Mouse (Mus musculus): Measurements from ENCODE around the gene Cdc45. TPM values are rescaled to one million over a fixed set of nuclear protein-coding genes. Genes with fewer than 3 reads are reported as not detected.
"Not testable (repeated sequence)": the region's sequence is repeated elsewhere in the genome, so short reads cannot be mapped to it uniquely, and the experiment has no call there.

Cdc45 gene
- polyA plus RNA-seq (2016; fragmentation: Nextera tagmentation; extraction: Ambion mirVana): 27.3 and 28.1 TPM in 2 replicates

DNA sequence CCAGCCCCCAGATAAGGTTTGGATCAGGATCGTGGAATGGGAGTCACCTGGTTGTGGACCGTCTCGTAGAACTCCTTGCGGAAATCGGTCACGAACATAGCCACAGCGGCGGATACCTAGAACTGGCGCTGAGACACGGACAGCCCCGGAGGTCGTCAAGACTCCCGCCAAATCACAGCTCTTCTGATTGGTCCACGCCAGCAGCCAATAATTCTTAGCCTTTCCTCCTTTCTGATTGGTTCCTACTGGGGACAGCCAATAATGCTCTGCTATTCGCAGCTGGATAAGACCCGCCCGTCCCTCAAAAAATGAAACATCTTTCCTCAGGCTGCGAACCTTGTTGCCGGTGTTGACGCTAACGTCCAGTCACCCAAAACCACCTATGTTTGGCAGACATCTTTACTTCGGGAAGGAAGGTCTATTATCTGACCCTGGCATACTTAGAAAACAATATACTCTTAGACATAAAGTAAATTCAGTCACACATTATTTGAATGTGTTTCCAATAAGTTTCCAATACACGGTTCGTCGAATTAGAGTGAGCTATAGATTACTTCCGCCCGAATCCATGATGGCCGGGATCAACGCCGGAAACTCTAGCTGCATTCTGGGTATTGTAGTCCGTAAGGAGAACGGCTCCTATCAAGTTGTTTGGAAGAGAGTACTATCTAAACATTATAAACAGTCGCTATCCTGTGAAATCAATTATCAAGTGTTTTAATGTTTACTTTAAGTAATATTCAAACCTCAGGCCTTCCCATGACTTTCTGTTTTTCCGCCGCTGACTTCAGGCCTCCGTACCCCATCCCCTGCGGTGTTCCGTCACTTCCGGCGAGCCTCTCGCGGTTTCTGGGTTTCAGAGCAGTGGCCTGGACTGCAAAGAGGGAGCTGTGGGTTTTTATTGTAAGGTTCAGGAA, at the start of gene Cdc45, which contains the start of gene Ufd1:
TSS of gene Cdc45 (minus strand) at position 520 of the 917 bp plus-strand sequence.
TSS of gene Ufd1 (plus strand) at position 312 of the 917 bp plus-strand sequence.
- no peaks in the 10 kb centered on the region for H3K9me3 ChIP-seq (replicated peaks)
- peak within 1 kb of the TSS; percentile 87 for H3K9ac ChIP-seq
- H3K27ac ChIP-seq: peak within 1 kb of the TSS; percentile 66
- H3K4me1 ChIP-seq: peaks cover 18% of the 10 kb centered on the region
- peak; percentile 96 for ATAC-seq (ENCODE audit: low FRiP score)
- peaks cover 30% of the 10 kb centered on the region for H3K36me3 ChIP-seq
- H3K27me3 ChIP-seq: no peaks in the 10 kb centered on the region
- H3K4me2 ChIP-seq (replicated peaks): peak within 1 kb of the TSS; percentile 82
- WGBS: under 1% methylated on average over 42 of the region's 42 CpGs
- H3K4me3 ChIP-seq: peak within 1 kb of the TSS; percentile 84

DNA sequence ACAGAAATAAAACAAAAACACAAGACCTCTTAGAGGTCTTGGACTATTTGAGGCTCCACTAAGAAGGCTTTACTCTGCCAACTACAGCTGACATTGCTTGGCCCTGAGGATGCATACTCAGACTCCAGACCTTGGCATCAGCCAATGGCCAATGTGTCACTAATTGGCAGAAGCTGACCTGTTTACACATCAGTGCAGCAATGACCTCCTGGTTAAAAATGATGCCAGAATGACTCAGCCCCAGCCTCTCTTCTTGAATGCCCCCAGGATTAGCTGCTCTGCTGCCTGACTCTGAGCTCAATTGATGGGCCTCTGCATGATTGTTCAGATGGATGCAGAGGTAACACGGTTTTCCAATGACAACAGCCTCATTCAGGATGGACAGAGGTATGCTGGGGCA, 48.4 kb upstream of the Cdc45 start:
- no peak for ATAC-seq (ENCODE audit: low FRiP score)
- no peak overlapping the region for H3K4me2 ChIP-seq (replicated peaks)
- H3K27me3 ChIP-seq: no peaks in the 10 kb centered on the region
- no peaks in the 10 kb centered on the region for H3K9me3 ChIP-seq (replicated peaks)
- H3K27ac ChIP-seq: no peak overlapping the region
- H3K4me1 ChIP-seq: no peaks in the 10 kb centered on the region
- H3K4me3 ChIP-seq: no peak overlapping the region
- WGBS: 87% methylated on average over 1 of the region's 1 CpGs
- H3K36me3 ChIP-seq: no peaks in the 10 kb centered on the region
- no peak overlapping the region for H3K9ac ChIP-seq

- Histone ChIP-seq H3K4me2 (replicated peaks) (no peak overlapping the region), H3K4me1 (no peaks in the 10 kb centered on the region), H3K9me3 (replicated peaks) (no peaks in the 10 kb centered on the region), H3K27me3 (no peaks in the 10 kb centered on the region), H3K9ac (no peak overlapping the region), H3K36me3 (no peaks in the 10 kb centered on the region), H3K27ac (no peak overlapping the region), H3K4me3 (no peak overlapping the region)
- ATAC-seq (ENCODE audit: low FRiP score): no peak
These were observed 46.8 kb upstream of the Cdc45 start for GRCm38 (mm10) chr16:18858551-18858950.

DNA sequence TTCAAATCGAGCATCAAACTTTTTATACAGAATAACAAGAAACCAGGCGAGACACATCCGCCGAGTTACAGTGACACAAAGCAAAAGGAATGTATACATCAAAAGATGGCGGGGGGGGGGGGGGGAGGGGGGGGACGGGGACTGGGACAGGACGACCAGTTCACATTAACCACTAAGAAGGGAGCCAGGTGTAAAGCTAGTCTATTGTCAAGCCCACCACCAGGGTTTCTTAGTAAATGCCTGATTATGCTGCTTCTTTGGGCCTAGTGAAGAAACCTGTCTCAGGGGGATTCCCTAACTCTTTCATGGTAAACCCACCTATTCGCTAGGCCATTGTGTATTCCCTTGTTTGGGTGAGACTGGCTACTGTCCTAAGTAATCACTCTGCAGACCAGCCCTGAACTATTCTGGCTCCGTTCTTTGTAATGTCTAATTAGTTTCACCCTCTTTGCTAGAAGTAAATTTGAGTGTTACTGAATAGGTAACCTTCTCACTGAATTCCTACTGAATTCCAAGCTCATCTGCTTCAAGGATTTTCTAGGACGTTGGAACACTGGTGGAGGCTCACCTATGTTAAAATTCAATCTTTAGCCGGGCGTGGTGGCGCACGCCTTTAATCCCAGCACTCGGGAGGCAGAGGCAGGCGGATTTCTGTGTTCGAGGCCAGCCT, 37.9 kb upstream of the Cdc45 start:
- H3K27ac ChIP-seq; H3K4me3 ChIP-seq; H3K9ac ChIP-seq; ATAC-seq (ENCODE audit: low FRiP score); H3K36me3 ChIP-seq; H3K27me3 ChIP-seq; H3K4me2 ChIP-seq (replicated peaks); H3K9me3 ChIP-seq (replicated peaks); H3K4me1 ChIP-seq: not testable (repeated sequence)
- WGBS: 90% methylated on average over 15 of the region's 17 CpGs

DNA sequence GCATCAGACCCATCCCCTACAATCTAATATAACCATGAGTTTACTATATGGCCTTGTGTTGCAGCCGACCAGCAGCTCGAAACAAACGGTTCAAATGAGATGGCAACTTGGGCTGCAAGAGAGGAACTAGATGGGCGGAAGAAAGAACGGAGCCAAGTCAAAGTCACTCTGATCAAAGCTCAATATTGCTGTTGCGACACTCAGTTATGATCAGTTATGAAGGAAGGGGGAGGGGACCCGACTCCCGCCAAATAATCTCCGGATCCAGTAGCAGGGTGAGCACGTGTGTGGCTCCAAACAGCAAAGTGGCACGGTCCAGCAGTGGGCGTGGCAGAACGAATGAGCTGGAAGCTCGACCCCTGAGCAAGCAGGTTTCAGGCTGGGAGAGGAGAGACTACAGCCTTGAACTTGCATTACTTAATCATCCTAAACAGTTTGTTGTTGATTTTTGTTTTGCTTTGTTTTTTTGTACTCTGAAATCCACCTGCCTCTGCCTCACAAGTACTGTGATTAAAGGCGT, 34.6 kb upstream of the Cdc45 start:
- no peak for ATAC-seq (ENCODE audit: low FRiP score)
- WGBS: 92% methylated on average over 15 of the region's 15 CpGs
- no peak overlapping the region for H3K9ac ChIP-seq
- H3K36me3 ChIP-seq: no peaks in the 10 kb centered on the region
- no peaks in the 10 kb centered on the region for H3K4me1 ChIP-seq
- H3K27ac ChIP-seq: no peak overlapping the region
- no peaks in the 10 kb centered on the region for H3K27me3 ChIP-seq
- H3K9me3 ChIP-seq (replicated peaks): no peaks in the 10 kb centered on the region; the same call in 1 of the 2 replicates
- H3K4me3 ChIP-seq: no peak overlapping the region
- H3K4me2 ChIP-seq (replicated peaks): no peak overlapping the region

DNA sequence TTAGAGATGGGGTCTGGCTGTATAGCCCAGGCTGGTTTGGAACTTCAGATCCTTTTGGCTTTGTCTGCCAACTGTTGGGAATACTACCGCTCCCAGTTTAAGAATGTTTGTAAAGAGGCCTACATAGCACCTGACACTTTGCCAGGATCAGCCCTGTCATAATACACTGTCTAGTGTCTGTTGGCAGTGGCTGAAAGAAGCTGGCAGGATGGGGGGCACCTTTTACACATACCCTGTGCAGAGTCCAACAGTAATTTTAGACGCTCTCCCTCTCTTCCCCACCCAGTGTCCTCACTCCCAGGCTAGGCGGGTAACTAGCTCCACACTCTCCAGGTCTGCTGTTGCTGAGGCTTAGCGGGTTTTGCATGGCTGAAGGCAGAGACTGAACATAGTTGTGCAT, 26.6 kb upstream of the Cdc45 start:
- Histone ChIP-seq H3K9ac (no peak overlapping the region), H3K27ac (no peak overlapping the region), H3K4me1 (no peaks in the 10 kb centered on the region), H3K4me3 (no peak overlapping the region), H3K4me2 (replicated peaks) (no peak overlapping the region), H3K9me3 (replicated peaks) (no peaks in the 10 kb centered on the region), H3K36me3 (peaks cover 20% of the 10 kb centered on the region), H3K27me3 (no peaks in the 10 kb centered on the region)
- WGBS: 99% methylated on average over 4 of the region's 4 CpGs
- no peak for ATAC-seq (ENCODE audit: low FRiP score)

DNA sequence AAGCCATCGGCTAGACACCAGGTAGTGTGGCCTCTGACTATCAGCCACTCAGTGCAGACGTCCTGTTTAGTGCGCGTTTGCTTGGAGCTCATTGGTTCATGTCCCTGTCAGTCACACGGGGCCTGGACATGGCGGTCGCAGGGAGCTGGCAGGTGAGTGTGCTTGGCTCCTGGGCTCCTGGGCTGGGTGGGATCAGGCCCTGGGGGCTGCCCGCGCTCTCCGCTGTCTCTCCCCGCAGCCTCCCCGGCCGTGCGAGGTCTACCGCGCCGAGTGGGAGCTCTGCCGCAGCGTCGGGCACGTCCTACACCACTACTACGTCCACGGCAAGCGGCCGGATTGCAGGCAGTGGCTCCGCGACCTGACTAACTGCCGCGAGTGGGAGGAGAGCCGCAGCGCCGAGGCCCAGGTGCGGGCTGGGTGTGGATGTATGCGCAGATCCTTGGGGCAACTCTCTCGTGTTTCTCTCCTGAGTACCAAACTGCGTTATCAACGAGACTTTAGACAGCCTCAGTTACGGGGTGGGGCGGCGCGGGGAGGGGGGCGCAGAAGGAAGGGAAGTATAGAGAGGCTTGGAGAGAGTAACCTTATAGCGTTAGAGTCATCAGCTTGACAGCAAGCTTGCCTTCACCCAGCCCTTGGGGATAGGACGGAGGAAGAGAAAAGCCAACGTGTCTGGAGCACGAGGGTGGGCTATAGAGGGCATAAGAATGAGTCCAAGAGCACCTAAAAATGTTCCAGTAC, 24.9 kb upstream of the Cdc45 start, which contains the start of the genes 2510002D24Rik and Gm28539:
TSS of gene 2510002D24Rik (plus strand) at position 111 of the 741 bp plus-strand sequence.
TSS of gene Gm28539 (plus strand) at position 117 of the 741 bp plus-strand sequence.
- ATAC-seq (ENCODE audit: low FRiP score): peak; percentile 98
- WGBS: under 1% methylated on average over 46 of the region's 46 CpGs
- peak within 1 kb of the TSS; percentile 85 for H3K4me3 ChIP-seq
- H3K4me1 ChIP-seq: no peaks in the 10 kb centered on the region
- peak within 1 kb of the TSS; percentile 60; the same call in 1 of the 2 replicates for H3K27ac ChIP-seq
- no peaks in the 10 kb centered on the region for H3K27me3 ChIP-seq
- H3K36me3 ChIP-seq: peaks cover 34% of the 10 kb centered on the region
- H3K4me2 ChIP-seq (replicated peaks): peak within 1 kb of the TSS; percentile 62
- H3K9me3 ChIP-seq (replicated peaks): no peaks in the 10 kb centered on the region
- peak within 1 kb of the TSS; percentile 82 for H3K9ac ChIP-seq

DNA sequence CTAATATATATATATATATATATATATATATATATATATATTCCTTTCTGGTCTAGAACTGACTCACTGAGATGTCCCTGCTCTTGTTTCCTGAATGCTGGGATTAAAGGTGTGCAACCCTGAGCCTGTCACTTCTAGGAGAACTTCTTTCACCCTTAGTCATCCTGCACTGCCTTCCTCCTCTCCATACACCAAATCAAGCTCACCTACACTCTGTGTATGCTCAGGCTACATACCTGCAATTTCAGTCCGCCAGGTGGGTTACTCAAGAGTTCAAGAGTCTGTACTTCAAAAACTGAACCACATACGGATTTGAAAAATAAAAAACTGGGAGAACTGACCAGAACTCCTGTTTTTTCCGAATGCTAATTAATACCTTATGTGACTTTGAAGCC, 24.3 kb upstream of the Cdc45 start:
- peak; percentile 55 for ATAC-seq (ENCODE audit: low FRiP score)
- H3K4me2 ChIP-seq (replicated peaks): peak overlapping the region; percentile 62
- WGBS: 26% methylated on average over 3 of the region's 3 CpGs
- H3K27ac ChIP-seq: no peak overlapping the region
- no peaks in the 10 kb centered on the region for H3K4me1 ChIP-seq
- peak overlapping the region; percentile 85 for H3K4me3 ChIP-seq
- no peaks in the 10 kb centered on the region for H3K9me3 ChIP-seq (replicated peaks)
- no peak overlapping the region; the same call in 1 of the 2 replicates for H3K9ac ChIP-seq
- no peaks in the 10 kb centered on the region for H3K27me3 ChIP-seq
- peaks cover 39% of the 10 kb centered on the region for H3K36me3 ChIP-seq

DNA sequence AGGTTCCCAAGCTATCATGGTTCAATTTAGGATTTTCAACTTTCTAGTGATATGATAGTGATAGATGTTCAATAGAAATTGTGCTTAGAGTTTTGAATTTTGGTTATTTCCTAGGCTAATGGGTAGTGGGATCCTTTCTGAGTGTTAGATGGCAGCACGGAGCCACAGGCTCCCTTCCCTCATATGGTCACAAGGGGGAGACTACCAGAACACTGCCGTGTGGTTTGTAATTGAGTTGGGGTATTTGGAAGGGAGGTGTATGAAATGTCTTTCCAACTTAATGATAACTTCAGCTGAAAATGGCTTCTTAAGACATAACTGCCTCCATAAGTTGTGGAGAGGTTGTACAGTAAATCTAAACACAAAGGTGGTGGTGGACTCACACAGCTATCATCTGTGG, 21.7 kb upstream of the Cdc45 start:
- Histone ChIP-seq H3K4me2 (replicated peaks) (no peak overlapping the region), H3K27ac (no peak overlapping the region), H3K9me3 (replicated peaks) (no peaks in the 10 kb centered on the region), H3K4me3 (no peak overlapping the region), H3K36me3 (peaks cover 56% of the 10 kb centered on the region), H3K27me3 (no peaks in the 10 kb centered on the region), H3K9ac (no peak overlapping the region), H3K4me1 (no peaks in the 10 kb centered on the region)
- 68% methylated on average over 2 of the region's 2 CpGs for WGBS
- no peak for ATAC-seq (ENCODE audit: low FRiP score)

GRCm38 (mm10) chr16:18829102-18829501, 17.3 kb upstream of the Cdc45 start:
- H3K9me3 ChIP-seq (replicated peaks): no peaks in the 10 kb centered on the region
- H3K9ac ChIP-seq: no peak overlapping the region
- whole genome bisulfite sequencing: 89% methylated on average over 6 of the region's 6 CpGs
- peaks cover 87% of the 10 kb centered on the region for H3K36me3 ChIP-seq
- no peaks in the 10 kb centered on the region for H3K27me3 ChIP-seq
- H3K4me1 ChIP-seq: no peaks in the 10 kb centered on the region
- no peak overlapping the region for H3K4me2 ChIP-seq (replicated peaks)
- no peak overlapping the region for H3K27ac ChIP-seq
- no peak for ATAC-seq (ENCODE audit: low FRiP score)
- no peak overlapping the region for H3K4me3 ChIP-seq

GRCm38 (mm10) chr16:18828630-18829029, 16.8 kb upstream of the Cdc45 start:
- WGBS: 92% methylated on average over 3 of the region's 3 CpGs
- H3K27me3 ChIP-seq: no peaks in the 10 kb centered on the region
- no peak for ATAC-seq (ENCODE audit: low FRiP score)
- H3K4me2 ChIP-seq (replicated peaks): no peak overlapping the region
- no peak overlapping the region for H3K9ac ChIP-seq
- H3K27ac ChIP-seq: no peak overlapping the region
- H3K36me3 ChIP-seq: peaks cover 87% of the 10 kb centered on the region
- H3K9me3 ChIP-seq (replicated peaks): no peaks in the 10 kb centered on the region
- no peaks in the 10 kb centered on the region for H3K4me1 ChIP-seq
- H3K4me3 ChIP-seq: no peak overlapping the region

- 76% methylated on average over 4 of the region's 4 CpGs for WGBS
- no peak overlapping the region for H3K9ac ChIP-seq
- H3K4me1 ChIP-seq: no peaks in the 10 kb centered on the region
- H3K36me3 ChIP-seq: peaks cover 95% of the 10 kb centered on the region
- H3K9me3 ChIP-seq (replicated peaks): no peaks in the 10 kb centered on the region
- no peak overlapping the region for H3K27ac ChIP-seq
- H3K4me3 ChIP-seq: no peak overlapping the region
- no peaks in the 10 kb centered on the region for H3K27me3 ChIP-seq
- H3K4me2 ChIP-seq (replicated peaks): no peak overlapping the region
- no peak for ATAC-seq (ENCODE audit: low FRiP score)
These were observed 11.1 kb upstream of the Cdc45 start for GRCm38 (mm10) chr16:18822925-18823324.
